Mouse (Mus musculus): ENCODE measurements around the gene 1700057G04Rik.
"Not testable (repeated sequence)": the region's sequence is repeated elsewhere in the genome, so short reads cannot be mapped to it uniquely, and the experiment has no call there.

1700057G04Rik gene

GRCm38 (mm10) chr9:92305075-92305474, 4.1 kb upstream of the 1700057G04Rik start:
- no peak for DNase-seq (ENCODE audit: low spot score)

DNA sequence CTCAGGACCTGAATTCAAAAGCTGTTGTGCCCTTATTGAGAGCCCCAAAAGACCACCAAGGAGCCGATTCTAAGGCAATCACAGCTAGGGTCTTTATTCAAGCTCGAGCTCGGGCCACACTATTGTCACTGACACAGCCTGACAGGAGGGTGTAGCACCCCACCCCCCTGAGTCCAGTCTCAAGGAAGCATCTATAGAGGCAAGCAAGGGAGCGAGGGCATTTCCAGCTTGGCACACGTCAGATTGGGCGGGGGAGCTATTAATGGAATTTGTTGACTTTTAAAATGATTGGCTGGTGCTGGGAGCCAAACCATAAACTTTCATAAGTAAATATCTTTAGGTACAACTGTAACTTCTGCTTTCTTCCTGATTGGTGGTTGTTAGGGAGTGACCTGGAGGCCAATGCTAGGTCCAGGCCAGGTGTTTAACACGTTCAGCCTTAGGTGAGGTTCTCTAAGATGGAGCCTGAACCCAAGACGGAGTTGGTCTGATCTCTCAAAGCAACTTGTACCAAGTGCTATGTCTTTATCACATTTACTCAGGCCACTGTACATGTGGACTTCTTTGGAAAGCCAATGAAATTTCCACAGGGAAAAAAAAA, 3.5 kb upstream of the 1700057G04Rik start:
- no peak for DNase-seq (ENCODE audit: low spot score)

GRCm38 (mm10) chr9:92316791-92317190, 7.6 kb downstream of the 1700057G04Rik start:
- no peak for DNase-seq (ENCODE audit: low spot score)

DNA sequence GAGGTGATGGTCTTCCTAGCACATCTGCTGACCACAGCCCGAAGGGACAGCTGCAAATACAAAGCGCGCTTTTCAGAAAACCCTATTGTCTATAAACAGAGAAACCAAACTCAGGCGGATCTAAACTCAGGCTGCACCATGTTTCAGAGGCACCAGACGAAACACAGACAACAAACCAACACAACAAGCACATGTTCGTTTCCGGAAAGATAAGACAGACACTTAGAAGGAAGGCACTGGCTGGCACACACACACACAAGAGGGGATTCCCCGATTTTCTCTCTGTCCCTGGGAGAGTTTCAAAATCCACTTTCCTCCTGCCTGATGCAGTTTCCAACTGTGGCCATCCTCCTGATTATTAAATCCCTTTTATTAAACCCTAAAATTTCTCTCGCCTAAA, 16.8 kb downstream of the 1700057G04Rik start:
- not testable (repeated sequence) for DNase-seq (ENCODE audit: low spot score)

GRCm38 (mm10) chr9:92326813-92327212, 17.6 kb downstream of the 1700057G04Rik start:
- DNase-seq (ENCODE audit: low spot score) = no peak

DNA sequence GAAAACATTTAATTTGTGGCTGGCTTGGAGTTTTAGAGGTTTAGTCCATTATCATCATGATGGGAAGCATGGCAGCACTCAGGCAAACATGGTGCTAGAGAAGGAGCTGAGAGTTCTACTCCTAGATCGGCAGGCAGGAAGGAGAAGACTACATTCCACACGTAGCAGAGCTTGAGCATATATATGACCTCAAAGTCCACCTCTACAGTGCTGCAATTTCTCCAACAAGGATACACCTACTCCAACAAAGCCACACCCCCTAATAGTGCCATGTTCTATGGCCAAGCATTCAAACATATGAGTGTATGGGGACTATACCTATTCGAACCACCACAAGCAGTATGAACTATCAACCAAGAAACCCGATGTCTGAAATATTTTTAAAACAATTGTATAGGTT, 22.2 kb downstream of the 1700057G04Rik start:
- DNase-seq (ENCODE audit: low spot score) = no peak

DNA sequence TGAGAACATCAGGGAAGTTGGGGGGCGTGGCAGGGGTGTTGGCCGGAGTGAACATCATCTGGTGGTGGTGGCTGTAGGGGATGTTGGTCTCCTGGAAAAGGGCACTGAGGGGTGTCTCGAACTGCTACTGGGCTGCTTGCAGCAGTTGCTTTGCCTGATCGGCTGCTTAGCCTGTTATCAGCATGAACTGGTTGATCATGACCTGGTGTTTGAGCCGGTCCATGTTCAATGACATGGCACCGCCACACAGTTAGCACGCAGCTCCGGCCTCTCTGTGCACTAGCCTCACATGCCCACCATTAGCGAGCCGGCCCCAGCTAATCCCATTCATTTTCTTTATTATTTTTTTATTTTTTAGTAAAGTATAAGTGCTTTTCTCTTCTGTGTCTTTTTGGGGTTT, 25.7 kb downstream of the 1700057G04Rik start:
- DNase-seq (ENCODE audit: low spot score) = no peak

- DNase-seq (ENCODE audit: low spot score) = no peak
Observed at GRCm38 (mm10) chr9:92335277-92335818, 26.2 kb downstream of the 1700057G04Rik start.

- no peak for DNase-seq (ENCODE audit: low spot score)
Observed at GRCm38 (mm10) chr9:92337063-92337462, 27.9 kb downstream of the 1700057G04Rik start.

DNA sequence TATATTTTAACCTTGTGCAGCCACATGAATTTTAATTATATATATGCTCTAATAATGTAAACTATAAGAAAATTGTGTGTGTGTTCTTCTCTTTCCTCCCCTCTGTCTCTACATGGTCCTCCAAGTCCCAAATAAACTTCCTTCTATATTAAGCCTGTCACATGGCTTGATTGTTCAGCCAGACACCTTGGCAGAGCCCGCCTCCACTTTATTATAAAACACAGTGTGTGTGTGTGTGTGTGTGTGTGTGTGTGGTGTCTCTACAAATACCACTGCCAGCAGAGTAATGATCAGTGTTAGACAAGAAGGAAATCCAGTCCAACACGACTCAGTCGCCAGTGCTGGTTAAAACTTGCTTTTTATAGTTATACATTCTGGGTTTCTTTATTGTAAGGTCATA, 28.5 kb downstream of the 1700057G04Rik start:
- DNase-seq (ENCODE audit: low spot score) = no peak

DNA sequence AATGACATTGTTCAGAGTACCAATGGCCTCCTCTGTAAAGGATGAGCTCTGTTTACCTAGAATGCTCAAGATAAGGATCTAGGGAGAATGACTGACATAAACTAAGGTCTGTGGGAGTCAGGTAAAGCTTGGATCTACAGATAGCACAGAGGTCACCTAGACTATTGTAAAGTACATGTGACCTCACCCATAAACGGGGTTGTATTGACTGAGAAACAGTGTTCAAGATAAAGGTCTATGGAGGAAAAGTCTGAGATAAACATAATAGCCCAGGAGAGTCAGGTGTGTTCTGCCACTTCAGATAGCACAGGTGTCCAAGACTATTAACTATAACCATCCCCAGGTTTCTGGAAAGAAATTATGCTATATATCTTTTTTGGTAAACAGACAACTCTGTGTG, 29.8 kb downstream of the 1700057G04Rik start:
- no peak for DNase-seq (ENCODE audit: low spot score)

- DNase-seq (ENCODE audit: low spot score) = no peak
Observed at GRCm38 (mm10) chr9:92351924-92352323, 42.7 kb downstream of the 1700057G04Rik start.

DNA sequence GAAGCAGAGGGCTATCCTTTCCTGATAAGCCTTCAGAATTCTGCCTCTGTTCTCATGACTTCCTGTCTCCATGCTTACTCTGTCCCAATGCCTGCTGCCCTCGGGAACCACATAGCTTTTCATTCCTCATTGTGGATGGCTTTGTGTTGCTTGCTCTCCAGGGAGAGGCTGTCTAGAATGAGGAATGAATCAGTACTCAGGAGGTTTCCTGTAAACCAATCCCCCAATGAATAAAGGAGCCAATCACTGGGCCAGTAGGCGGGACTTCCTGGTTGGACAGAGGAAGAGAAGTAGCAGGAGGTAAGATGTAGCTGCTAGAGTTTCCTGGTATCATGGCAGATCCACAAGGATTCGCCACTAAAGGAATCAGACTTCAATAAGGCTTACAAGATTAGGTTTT, 44.1 kb downstream of the 1700057G04Rik start:
- no peak for DNase-seq (ENCODE audit: low spot score)

GRCm38 (mm10) chr9:92360691-92361310, 51.6 kb downstream of the 1700057G04Rik start:
- no peak for DNase-seq (ENCODE audit: low spot score)

GRCm38 (mm10) chr9:92363478-92363877, 54.3 kb downstream of the 1700057G04Rik start:
- DNase-seq (ENCODE audit: low spot score) = no peak

GRCm38 (mm10) chr9:92368920-92369319, 59.7 kb downstream of the 1700057G04Rik start:
- no peak for DNase-seq (ENCODE audit: low spot score)

DNA sequence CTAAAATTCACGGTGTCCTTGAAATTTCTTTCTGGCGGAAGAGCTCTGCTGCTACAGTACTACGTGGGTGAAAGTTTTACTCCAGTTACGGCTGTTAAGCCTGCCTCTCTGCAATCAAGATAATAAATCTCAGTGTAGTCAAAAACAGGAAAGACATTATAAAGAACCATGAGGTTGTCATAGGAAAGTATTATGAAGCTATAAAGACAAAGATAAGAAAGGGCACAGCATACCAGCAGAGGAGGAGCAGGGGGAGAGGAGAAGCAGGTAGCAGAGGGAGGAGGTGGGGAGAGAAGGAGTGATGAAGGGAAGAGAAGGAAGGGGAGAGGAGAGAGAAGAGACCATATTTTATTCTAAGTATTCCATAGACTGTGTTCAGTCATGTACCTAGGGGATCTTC, 64.7 kb downstream of the 1700057G04Rik start:
- no peak for DNase-seq (ENCODE audit: low spot score)

DNA sequence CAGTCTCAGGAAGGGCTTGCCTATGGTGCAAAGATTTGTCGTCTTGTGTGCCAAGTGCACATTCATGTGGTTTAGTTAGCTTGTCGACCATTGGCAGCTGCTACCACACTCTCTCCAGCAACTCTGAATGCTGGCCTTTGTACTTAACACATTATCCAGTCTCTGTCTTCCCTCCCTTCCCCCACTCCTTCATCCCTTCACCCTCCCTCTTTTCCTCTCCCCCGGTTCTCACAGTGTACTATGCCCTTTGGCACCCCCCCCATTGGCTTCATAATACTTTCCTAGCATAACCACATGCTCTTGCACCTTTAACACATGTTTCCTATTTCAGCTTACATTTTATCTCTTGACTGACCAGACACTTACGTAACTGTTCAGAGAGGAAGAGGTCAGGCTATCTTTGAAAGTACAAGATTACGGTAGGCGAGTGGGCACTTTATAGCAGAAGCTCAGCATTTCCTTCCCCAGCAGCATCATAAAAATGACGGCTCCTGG, 65.6 kb downstream of the 1700057G04Rik start:
- no peak for DNase-seq (ENCODE audit: low spot score)

GRCm38 (mm10) chr9:92375378-92375777, 66.2 kb downstream of the 1700057G04Rik start:
- no peak for DNase-seq (ENCODE audit: low spot score)

GRCm38 (mm10) chr9:92377967-92378366, 68.8 kb downstream of the 1700057G04Rik start:
- DNase-seq (ENCODE audit: low spot score) = no peak

- no peak for DNase-seq (ENCODE audit: low spot score)
Observed at GRCm38 (mm10) chr9:92379240-92379639, 70.1 kb downstream of the 1700057G04Rik start.

DNA sequence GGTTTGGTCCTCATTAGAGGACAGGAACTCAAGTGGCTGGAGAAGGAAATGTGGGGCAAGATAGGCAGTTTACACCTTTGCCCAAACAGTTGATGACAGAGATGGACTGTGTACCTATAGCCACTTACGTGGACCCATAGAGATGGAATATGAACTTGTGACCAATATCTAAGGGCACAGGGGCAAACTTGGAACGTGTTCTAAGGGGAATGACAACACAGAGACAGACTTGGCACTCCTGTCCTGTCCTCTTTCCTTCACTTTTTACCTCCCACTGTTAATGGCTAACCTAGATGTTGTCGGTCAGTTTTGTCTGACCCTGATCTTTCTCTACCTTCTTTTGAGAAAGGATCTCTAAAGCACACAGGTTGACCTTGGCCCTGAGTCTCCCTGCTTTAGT, 74.2 kb downstream of the 1700057G04Rik start:
- no peak for DNase-seq (ENCODE audit: low spot score)

DNA sequence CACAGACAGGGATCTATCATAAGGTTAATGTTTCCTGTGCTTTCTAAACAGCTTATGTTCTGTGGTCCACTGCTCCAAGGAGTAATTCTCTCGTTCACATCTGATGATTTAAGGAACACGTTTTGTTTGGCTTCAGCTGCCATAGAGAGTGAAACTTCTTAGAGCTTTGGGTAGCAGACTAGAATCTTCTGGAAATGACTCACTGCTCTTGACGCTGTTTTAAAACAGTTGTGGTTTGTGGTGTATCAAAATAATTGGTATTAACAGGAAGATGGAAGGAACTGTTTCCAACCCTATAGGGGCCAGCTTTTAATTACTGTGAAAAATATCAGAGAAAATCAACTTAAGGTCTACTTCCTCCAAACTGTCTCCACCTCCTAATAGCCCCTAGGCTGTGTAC, 75.2 kb downstream of the 1700057G04Rik start:
- no peak for DNase-seq (ENCODE audit: low spot score)

DNA sequence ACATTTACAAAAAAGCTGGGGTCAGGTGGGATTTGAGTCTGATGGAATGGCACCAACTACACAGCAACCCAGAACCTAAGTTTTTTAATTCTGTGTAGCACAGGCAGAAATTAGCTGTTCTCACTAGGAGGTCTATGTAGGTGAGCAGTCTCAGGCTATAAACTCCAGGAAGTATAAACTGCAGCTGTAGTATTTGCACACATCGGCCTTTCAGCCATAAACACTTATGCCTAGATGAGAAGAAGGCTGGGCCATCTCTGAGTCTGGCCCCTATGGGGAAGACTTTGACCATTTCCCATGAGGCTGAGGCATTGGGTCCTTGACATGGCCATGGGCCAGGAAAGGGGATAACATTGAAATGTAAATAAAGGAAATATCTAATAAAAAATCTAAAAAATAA, 76.7 kb downstream of the 1700057G04Rik start:
- DNase-seq (ENCODE audit: low spot score) = no peak
